Mouse (Mus musculus) megakaryocyte, embryonic 14.5 days (primary cell): ENCODE measurements around the gene Kremen2.

Source experiments
- FLI1 ChIP-seq: IDR thresholded peaks from 2 replicates; pipeline ENCODE4 v1.6.1; 2012; ENCODE audit warnings: low read length, inconsistent platforms, mixed read lengths
- GATA1 ChIP-seq: IDR thresholded peaks from 3 replicates; pipeline ENCODE4 v1.6.1; 2012; ENCODE audit warnings: mixed read lengths, low read length, inconsistent platforms, borderline replicate concordance

DNA sequence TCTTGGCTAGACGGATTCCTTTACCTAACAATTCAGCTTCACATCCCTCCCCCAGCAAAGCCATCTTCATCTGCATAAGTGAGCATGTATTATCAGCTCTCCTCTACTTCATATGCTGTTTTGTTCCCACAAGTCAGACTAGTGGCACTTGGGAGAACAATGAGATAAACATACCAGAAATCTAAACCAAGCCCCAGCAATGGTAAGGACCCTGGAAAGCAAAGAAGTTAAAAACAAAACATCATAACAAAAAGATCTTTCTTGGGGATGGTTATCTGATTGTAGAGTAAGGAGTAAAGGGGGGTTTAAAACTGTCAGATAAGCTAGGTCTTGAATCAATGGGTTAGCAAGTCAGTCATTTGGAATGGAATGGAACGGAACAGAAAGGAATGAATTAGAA is 24.9 kb upstream of the Kremen2 start:
- TF ChIP-seq GATA1 (no peak), FLI1 (no peak)
